Mouse (Mus musculus): ENCODE data around the gene Ivd. TPM values are rescaled to one million over a fixed set of nuclear protein-coding genes. Genes with fewer than 3 reads are reported as not detected.

Gene Ivd
- polyA plus RNA-seq, 2 experiments: 23.3 to 26.3 TPM

GRCm38 (mm10) chr2:118920428-118920827 is 58.7 kb downstream of the Ivd start:
- Histone ChIP-seq H3K27ac (no peak overlapping the region), H3K27me3 (ENCODE audit: control insufficient read depth, insufficient read depth, low read length) (no peaks in the 10 kb centered on the region), H3K9ac (replicated peaks) (no peak overlapping the region), H3K4me3 (ENCODE audit: insufficient read depth in 1 of 2, low read depth in 2 of 2, low read length in 2 of 2) (no peak overlapping the region), H3K9me3 (ENCODE audit: control insufficient read depth, low read length) (no peaks in the 10 kb centered on the region), H3K4me1 (replicated peaks; ENCODE audit: control insufficient read depth in 2 of 2, insufficient read depth in 2 of 2, low read length in 1 of 2) (no peaks in the 10 kb centered on the region), H3K36me3 (replicated peaks; ENCODE audit: control insufficient read depth, insufficient read depth, low read depth) (peaks cover 12% of the 10 kb centered on the region), H3K4me2 (ENCODE audit: low read depth) (no peak overlapping the region)
- TF ChIP-seq EP300 (IDR thresholded peaks at IDR 0.05; ENCODE audit: low read depth): no peak
- TF ChIP-seq CTCF (IDR thresholded peaks at IDR 0.05; ENCODE audit: low read depth): no peak
- 82% methylated on average over 3 of the region's 3 CpGs for WGBS (ENCODE audit: insufficient replicate concordance)
- ATAC-seq (ENCODE audit: insufficient read depth) (no peak), DNase-seq (ENCODE audit: low read depth in 3 of 3, low spot score in 3 of 3) (no peak)

GRCm38 (mm10) chr2:118925952-118926351 is 64.2 kb downstream of the Ivd start:
- no peaks in the 10 kb centered on the region for H3K9me3 ChIP-seq (ENCODE audit: control insufficient read depth, low read length)
- 0 out of 2 replicates have a peak overlapping the region, but pooled peaks have one; percentile 10 for H3K9ac ChIP-seq (replicated peaks)
- TF ChIP-seq EP300 (IDR thresholded peaks at IDR 0.05; ENCODE audit: low read depth) (no peak), CTCF (IDR thresholded peaks at IDR 0.05; ENCODE audit: low read depth) (no peak)
- peak overlapping the region; percentile 51 to 79 for H3K4me3 ChIP-seq (ENCODE audit: insufficient read depth in 1 of 2, low read depth in 2 of 2, low read length in 2 of 2)
- peak overlapping the region; percentile 98 for H3K4me2 ChIP-seq (ENCODE audit: low read depth)
- no peaks in the 10 kb centered on the region for H3K27me3 ChIP-seq (ENCODE audit: control insufficient read depth, insufficient read depth, low read length)
- peak; percentile 45 for ATAC-seq (ENCODE audit: insufficient read depth)
- WGBS (ENCODE audit: insufficient replicate concordance): 2% methylated on average over 6 of the region's 6 CpGs
- H3K36me3 ChIP-seq (replicated peaks; ENCODE audit: control insufficient read depth, insufficient read depth, low read depth): peaks cover 2% of the 10 kb centered on the region; the same call in 1 of the 2 replicates
- peaks cover 7 to 8% of the 10 kb centered on the region in 2 experiments for H3K4me1 ChIP-seq (replicated peaks; ENCODE audit: control insufficient read depth in 2 of 2, insufficient read depth in 2 of 2, low read length in 1 of 2)
- H3K27ac ChIP-seq: no peak overlapping the region
- no peak for DNase-seq (ENCODE audit: low read depth in 3 of 3, low spot score in 3 of 3)

GRCm38 (mm10) chr2:118926361-118926997 is 64.7 kb downstream of the Ivd start, which contains the start of gene Chst14:
Gene Chst14 (plus strand): TSS chr2:118926496.
- Histone ChIP-seq H3K27me3 (ENCODE audit: control insufficient read depth, insufficient read depth, low read length) (no peaks in the 10 kb centered on the region), H3K9me3 (ENCODE audit: control insufficient read depth, low read length) (no peaks in the 10 kb centered on the region), H3K4me2 (ENCODE audit: low read depth) (peak within 1 kb of the TSS; percentile 98), H3K27ac (no peak within 1 kb of the TSS; the same call in 1 of the 2 replicates), H3K36me3 (replicated peaks; ENCODE audit: control insufficient read depth, insufficient read depth, low read depth) (peaks cover 2% of the 10 kb centered on the region; the same call in 1 of the 2 replicates), H3K4me1 (replicated peaks; ENCODE audit: control insufficient read depth in 2 of 2, insufficient read depth in 2 of 2, low read length in 1 of 2) (peaks cover 7 to 8% of the 10 kb centered on the region in 2 experiments), H3K9ac (replicated peaks) (peak within 1 kb of the TSS; percentile 74), H3K4me3 (ENCODE audit: insufficient read depth in 1 of 2, low read depth in 2 of 2, low read length in 2 of 2) (peak within 1 kb of the TSS; percentile 68 to 79)
- under 1% methylated on average over 42 of the region's 47 CpGs for WGBS (ENCODE audit: insufficient replicate concordance)
- TF ChIP-seq EP300 (IDR thresholded peaks at IDR 0.05; ENCODE audit: low read depth) (no peak), CTCF (IDR thresholded peaks at IDR 0.05; ENCODE audit: low read depth) (no peak)
- DNase-seq (ENCODE audit: low read depth in 3 of 3, low spot score in 3 of 3): peak; percentile 57 to 61 (median 58)
- ATAC-seq (ENCODE audit: insufficient read depth): peak; percentile 94

- H3K9me3 ChIP-seq (ENCODE audit: control insufficient read depth, low read length): no peaks in the 10 kb centered on the region
- no peak for ATAC-seq (ENCODE audit: insufficient read depth)
- no peak for DNase-seq (ENCODE audit: low read depth in 3 of 3, low spot score in 3 of 3)
- peak overlapping the region; percentile 74 for H3K9ac ChIP-seq (replicated peaks)
- 26% methylated on average over 31 of the region's 31 CpGs for WGBS (ENCODE audit: insufficient replicate concordance)
- no peaks in the 10 kb centered on the region for H3K27me3 ChIP-seq (ENCODE audit: control insufficient read depth, insufficient read depth, low read length)
- TF ChIP-seq CTCF (IDR thresholded peaks at IDR 0.05; ENCODE audit: low read depth) (no peak), EP300 (IDR thresholded peaks at IDR 0.05; ENCODE audit: low read depth) (no peak)
- H3K4me3 ChIP-seq (ENCODE audit: insufficient read depth in 1 of 2, low read depth in 2 of 2, low read length in 2 of 2): peak overlapping the region; percentile 68 to 79
- H3K4me1 ChIP-seq (replicated peaks; ENCODE audit: control insufficient read depth in 2 of 2, insufficient read depth in 2 of 2, low read length in 1 of 2): peaks cover 7 to 8% of the 10 kb centered on the region in 2 experiments
- peak overlapping the region; percentile 98 for H3K4me2 ChIP-seq (ENCODE audit: low read depth)
- no peak overlapping the region for H3K27ac ChIP-seq
- no peaks in the 10 kb centered on the region for H3K36me3 ChIP-seq (replicated peaks; ENCODE audit: control insufficient read depth, insufficient read depth, low read depth)
These were observed 65.4 kb downstream of the Ivd start for GRCm38 (mm10) chr2:118926998-118927739.

Other genes starting within 250 kb of the Ivd start
- 0.48 and 0.60 TPM in 2 replicates for gene Pak6, start 198.7 kb upstream of the Ivd start, polyA plus RNA-seq (2012; rRNA removed)
- 0.17 and 0.68 TPM in 2 replicates for gene Pak6, start 198.7 kb upstream of the Ivd start, polyA plus RNA-seq (2014; fragmentation: Nextera tagmentation; extraction: Ambion mirVana)
- gene Ankrd63, start 158.0 kb upstream of the Ivd start, polyA plus RNA-seq (2012; rRNA removed): 0.03 and 0.07 TPM in 2 replicates
- gene Ankrd63, start 158.0 kb upstream of the Ivd start, polyA plus RNA-seq (2014; fragmentation: Nextera tagmentation; extraction: Ambion mirVana): 0.03 TPM in 1 of 2 replicates, not detected in the other
- 2.6 and 3.1 TPM in 2 replicates for gene Plcb2, start 133.5 kb upstream of the Ivd start, polyA plus RNA-seq (2012; rRNA removed)
- 1.5 and 1.7 TPM in 2 replicates for gene Plcb2, start 133.5 kb upstream of the Ivd start, polyA plus RNA-seq (2014; fragmentation: Nextera tagmentation; extraction: Ambion mirVana)
- gene Inafm2, start 116.2 kb upstream of the Ivd start, polyA plus RNA-seq (2012; rRNA removed): 4.1 and 5.0 TPM in 2 replicates
- 18.3 and 22.8 TPM in 2 replicates for gene Inafm2, start 116.2 kb upstream of the Ivd start, polyA plus RNA-seq (2014; fragmentation: Nextera tagmentation; extraction: Ambion mirVana)
- 0.28 and 0.39 TPM in 2 replicates for gene Ccdc9b, start 99.3 kb upstream of the Ivd start, polyA plus RNA-seq (2012; rRNA removed)
- 0.04 and 0.16 TPM in 2 replicates for gene Ccdc9b, start 99.3 kb upstream of the Ivd start, polyA plus RNA-seq (2014; fragmentation: Nextera tagmentation; extraction: Ambion mirVana)
- not detected in 2 replicates for gene Phgr1, start 89.2 kb upstream of the Ivd start, polyA plus RNA-seq (2012; rRNA removed)
- not detected in 2 replicates for gene Phgr1, start 89.2 kb upstream of the Ivd start, polyA plus RNA-seq (2014; fragmentation: Nextera tagmentation; extraction: Ambion mirVana)
- gene Disp2, start 82.2 kb upstream of the Ivd start, polyA plus RNA-seq (2012; rRNA removed): 0.21 and 0.40 TPM in 2 replicates
- gene Disp2, start 82.2 kb upstream of the Ivd start, polyA plus RNA-seq (2014; fragmentation: Nextera tagmentation; extraction: Ambion mirVana): 0.25 and 0.27 TPM in 2 replicates
- gene Knstrn, start 48.0 kb upstream of the Ivd start, polyA plus RNA-seq (2012; rRNA removed): 22.9 and 50.8 TPM in 2 replicates
- gene Knstrn, start 48.0 kb upstream of the Ivd start, polyA plus RNA-seq (2014; fragmentation: Nextera tagmentation; extraction: Ambion mirVana): 84.7 and 88.1 TPM in 2 replicates
- 4.9 and 5.2 TPM in 2 replicates for gene Bahd1, start 38.4 kb downstream of the Ivd start, polyA plus RNA-seq (2012; rRNA removed)
- 0.83 and 1.0 TPM in 2 replicates for gene Bahd1, start 38.4 kb downstream of the Ivd start, polyA plus RNA-seq (2014; fragmentation: Nextera tagmentation; extraction: Ambion mirVana)
- 3.6 and 3.7 TPM in 2 replicates for gene Chst14, start 64.5 kb downstream of the Ivd start, polyA plus RNA-seq (2012; rRNA removed)
- gene Chst14, start 64.5 kb downstream of the Ivd start, polyA plus RNA-seq (2014; fragmentation: Nextera tagmentation; extraction: Ambion mirVana): 4.2 and 4.3 TPM in 2 replicates
- 5.4 and 6.9 TPM in 2 replicates for gene Ccdc32, start 167.4 kb downstream of the Ivd start, polyA plus RNA-seq (2012; rRNA removed)
- gene Ccdc32, start 167.4 kb downstream of the Ivd start, polyA plus RNA-seq (2014; fragmentation: Nextera tagmentation; extraction: Ambion mirVana): 12.6 and 12.9 TPM in 2 replicates
- 3.6 and 4.0 TPM in 2 replicates for gene Rpusd2, start 172.8 kb downstream of the Ivd start, polyA plus RNA-seq (2012; rRNA removed)
- gene Rpusd2, start 172.8 kb downstream of the Ivd start, polyA plus RNA-seq (2014; fragmentation: Nextera tagmentation; extraction: Ambion mirVana): 2.3 and 3.0 TPM in 2 replicates
- 3.4 and 6.2 TPM in 2 replicates for gene Knl1, start 185.2 kb downstream of the Ivd start, polyA plus RNA-seq (2012; rRNA removed)
- gene Knl1, start 185.2 kb downstream of the Ivd start, polyA plus RNA-seq (2014; fragmentation: Nextera tagmentation; extraction: Ambion mirVana): 45.5 and 49.7 TPM in 2 replicates

Data from liver, embryonic 14.5 days (tissue).